Mouse (Mus musculus) ES-Bruce4 (cell line): ENCODE data around the gene Cetn3.

Source experiments
- CTCF ChIP-seq: IDR thresholded peaks from one replicate; pipeline ENCODE4 v1.8.1; 2011; ENCODE audit warnings: low read depth, low read length
- EP300 ChIP-seq: IDR thresholded peaks from 2 replicates; pipeline ENCODE4 v1.6.1; 2011; ENCODE audit warnings: low read depth, low read length; ENCODE audit not compliant: insufficient read depth
- POLR2A ChIP-seq: IDR thresholded peaks from one replicate; pipeline ENCODE4 v1.8.1; 2011; ENCODE audit warnings: low read length; ENCODE audit not compliant: insufficient read depth

GRCm38 (mm10) chr13:81782971-81783404 lies at the start of gene Cetn3:
- TF ChIP-seq CTCF (no peak), POLR2A (peak; percentile 18), EP300 (no peak)
